Mouse (Mus musculus): ENCODE data around the gene Cryaa.

GRCm38 (mm10) chr17:31642331-31642730 lies 35.3 kb upstream of the Cryaa start:
- TF ChIP-seq CTCF (IDR thresholded peaks at IDR 0.05; ENCODE audit: borderline replicate concordance, insufficient read depth, low read length): no peak
- TF ChIP-seq POLR2A (IDR thresholded peaks at IDR 0.05; ENCODE audit: low read depth, low read length): no peak
